Mouse (Mus musculus) CD4-positive, CD25-positive, alpha-beta regulatory T cell, adult 2 months (primary cell): ENCODE results near the gene Dnm1.

Source experiments
- DNase-seq: peaks from one replicate; pipeline ENCODE4 v3.0.0-alpha.2; 2012; ENCODE audit warnings: low read depth, low spot score

The Dnm1 gene

GRCm38 (mm10) chr2:32340836-32341633, 12.1 kb downstream of the Dnm1 start:
- no peak for DNase-seq

GRCm38 (mm10) chr2:32339912-32340642, 13.1 kb downstream of the Dnm1 start:
- no peak for DNase-seq

- no peak for DNase-seq
Measured at GRCm38 (mm10) chr2:32335888-32336287, 17.2 kb downstream of the Dnm1 start.

GRCm38 (mm10) chr2:32332159-32332558, 21.0 kb downstream of the Dnm1 start:
- DNase-seq: no peak

- DNase-seq: no peak
Measured at GRCm38 (mm10) chr2:32329531-32329930, 23.6 kb downstream of the Dnm1 start.

- DNase-seq: no peak
Measured at GRCm38 (mm10) chr2:32328911-32329460, 24.2 kb downstream of the Dnm1 start.

GRCm38 (mm10) chr2:32327200-32327599, 25.9 kb downstream of the Dnm1 start:
- DNase-seq: no peak

GRCm38 (mm10) chr2:32325342-32325741, 27.8 kb downstream of the Dnm1 start:
- no peak for DNase-seq

GRCm38 (mm10) chr2:32324322-32324721, 28.8 kb downstream of the Dnm1 start:
- no peak for DNase-seq

- no peak for DNase-seq
Measured at GRCm38 (mm10) chr2:32322754-32323741, 30.1 kb downstream of the Dnm1 start.

- no peak for DNase-seq
Measured at GRCm38 (mm10) chr2:32321591-32322298, 31.4 kb downstream of the Dnm1 start.

- DNase-seq: no peak
Measured at GRCm38 (mm10) chr2:32320721-32321120, 32.4 kb downstream of the Dnm1 start.

- no peak for DNase-seq
Measured at GRCm38 (mm10) chr2:32319586-32320580, 33.3 kb downstream of the Dnm1 start.

GRCm38 (mm10) chr2:32318709-32319585, 34.2 kb downstream of the Dnm1 start:
- no peak for DNase-seq

GRCm38 (mm10) chr2:32317791-32318417, 35.2 kb downstream of the Dnm1 start:
- DNase-seq: no peak

- DNase-seq: no peak
Measured at GRCm38 (mm10) chr2:32316887-32317656, 36.1 kb downstream of the Dnm1 start.

GRCm38 (mm10) chr2:32315751-32316150, 37.4 kb downstream of the Dnm1 start:
- no peak for DNase-seq
